Mouse (Mus musculus): ENCODE results near the gene Nt5c2.
A peak's percentile ranks its signal among the peaks of the same experiment; 100 is the strongest.

Gene Nt5c2

DNA sequence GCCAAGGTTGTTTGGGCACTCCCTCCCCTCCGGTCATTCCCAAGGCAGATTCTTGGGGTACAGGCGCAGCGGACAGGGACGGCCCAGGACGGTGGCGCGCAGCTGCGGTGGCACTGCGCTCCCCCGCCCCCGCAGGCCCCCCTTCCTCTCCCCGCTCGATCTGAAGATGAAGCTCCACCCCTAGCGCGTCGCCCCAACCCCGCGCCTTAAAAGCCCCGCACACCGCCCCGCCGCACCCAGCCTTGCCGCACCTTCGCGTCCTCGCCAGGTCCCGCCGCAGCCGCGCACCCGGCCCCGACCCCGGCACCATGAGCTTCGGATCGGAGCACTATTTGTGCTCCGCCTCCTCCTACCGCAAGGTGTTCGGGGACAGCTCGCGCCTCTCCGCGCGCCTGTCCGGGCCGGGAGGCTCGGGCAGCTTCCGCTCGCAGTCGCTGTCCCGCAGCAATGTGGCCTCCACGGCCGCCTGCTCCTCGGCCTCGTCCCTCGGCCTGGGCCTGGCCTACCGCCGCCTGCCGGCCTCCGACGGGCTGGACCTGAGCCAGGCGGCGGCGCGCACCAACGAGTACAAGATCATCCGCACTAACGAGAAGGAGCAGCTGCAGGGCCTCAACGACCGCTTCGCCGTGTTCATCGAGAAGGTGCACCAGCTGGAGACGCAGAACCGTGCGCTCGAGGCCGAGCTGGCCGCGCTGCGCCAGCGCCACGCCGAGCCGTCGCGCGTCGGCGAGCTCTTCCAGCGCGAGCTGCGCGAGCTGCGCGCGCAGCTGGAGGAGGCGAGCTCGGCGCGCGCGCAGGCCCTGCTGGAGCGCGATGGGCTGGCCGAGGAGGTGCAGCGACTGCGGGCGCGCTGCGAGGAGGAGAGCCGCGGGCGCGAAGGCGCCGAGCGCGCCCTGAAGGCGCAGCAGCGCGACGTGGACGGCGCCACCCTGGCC, at the start of gene Nt5c2, which contains the start of gene Ina:
TSS of gene Nt5c2 (minus strand) at position 707 of the 935 bp plus-strand sequence.
TSS of gene Ina (plus strand) at position 252 of the 935 bp plus-strand sequence.
- DNase-seq (ENCODE audit: low spot score) = no peak

DNA sequence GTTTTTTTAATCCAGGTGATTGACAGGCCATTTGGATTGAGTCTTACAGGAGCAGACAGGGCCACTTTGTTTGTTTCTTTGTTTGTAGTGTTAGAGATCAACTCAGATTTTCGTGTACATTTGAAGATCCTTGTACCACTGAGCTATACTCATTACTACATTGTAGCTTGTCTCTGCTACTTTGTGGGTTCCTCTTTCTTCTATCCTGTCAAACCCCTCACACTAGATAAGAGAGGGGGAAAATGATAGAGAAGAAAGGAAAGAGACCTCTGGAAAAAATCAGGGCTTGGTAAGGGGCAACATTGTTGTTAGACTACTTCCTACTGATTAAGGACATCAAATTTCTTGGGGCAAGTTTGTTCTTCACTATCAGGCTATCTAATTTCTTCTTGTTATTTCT, 42.7 kb upstream of the Nt5c2 start:
- DNase-seq (ENCODE audit: low spot score) = no peak

DNA sequence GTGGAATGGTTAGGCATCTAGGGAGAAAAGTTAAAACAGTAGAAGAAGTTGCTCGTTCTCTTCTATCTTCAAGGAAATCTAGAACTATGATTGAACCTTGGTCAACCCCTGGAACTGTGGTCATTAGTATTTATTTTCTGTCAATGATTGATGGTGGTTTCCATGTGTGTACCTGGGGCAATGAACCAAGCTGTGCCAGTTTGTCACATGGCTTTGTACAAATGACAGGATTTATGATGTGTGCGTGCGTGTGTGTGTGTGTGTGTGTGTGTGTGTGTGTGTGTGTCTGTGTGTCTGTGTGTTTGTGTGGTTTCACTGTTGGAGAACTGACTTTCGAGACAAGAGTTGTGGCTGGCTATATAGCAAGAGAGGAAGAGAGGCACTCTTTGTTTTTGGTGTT, 38.5 kb upstream of the Nt5c2 start:
- DNase-seq (ENCODE audit: low spot score) = no peak

DNA sequence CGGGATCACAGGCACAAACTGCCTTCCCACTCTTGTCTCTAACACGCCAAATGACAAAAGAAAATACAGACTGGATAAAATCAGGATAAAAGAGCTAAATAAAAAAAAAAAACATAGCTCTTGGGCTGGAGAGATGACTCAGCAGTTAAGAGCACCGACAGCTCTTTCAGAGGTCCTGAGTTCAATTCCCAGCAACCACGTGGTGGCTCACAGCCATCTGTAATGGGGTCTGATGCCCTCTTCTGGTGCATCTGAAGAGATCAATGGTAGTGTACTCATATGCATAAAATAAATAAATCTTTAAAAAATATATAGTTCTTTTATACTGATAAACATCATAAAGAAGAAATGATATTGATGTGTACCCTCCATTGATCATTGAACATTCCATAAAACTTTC, 38.0 kb upstream of the Nt5c2 start:
- DNase-seq (ENCODE audit: low spot score) = no peak

DNA sequence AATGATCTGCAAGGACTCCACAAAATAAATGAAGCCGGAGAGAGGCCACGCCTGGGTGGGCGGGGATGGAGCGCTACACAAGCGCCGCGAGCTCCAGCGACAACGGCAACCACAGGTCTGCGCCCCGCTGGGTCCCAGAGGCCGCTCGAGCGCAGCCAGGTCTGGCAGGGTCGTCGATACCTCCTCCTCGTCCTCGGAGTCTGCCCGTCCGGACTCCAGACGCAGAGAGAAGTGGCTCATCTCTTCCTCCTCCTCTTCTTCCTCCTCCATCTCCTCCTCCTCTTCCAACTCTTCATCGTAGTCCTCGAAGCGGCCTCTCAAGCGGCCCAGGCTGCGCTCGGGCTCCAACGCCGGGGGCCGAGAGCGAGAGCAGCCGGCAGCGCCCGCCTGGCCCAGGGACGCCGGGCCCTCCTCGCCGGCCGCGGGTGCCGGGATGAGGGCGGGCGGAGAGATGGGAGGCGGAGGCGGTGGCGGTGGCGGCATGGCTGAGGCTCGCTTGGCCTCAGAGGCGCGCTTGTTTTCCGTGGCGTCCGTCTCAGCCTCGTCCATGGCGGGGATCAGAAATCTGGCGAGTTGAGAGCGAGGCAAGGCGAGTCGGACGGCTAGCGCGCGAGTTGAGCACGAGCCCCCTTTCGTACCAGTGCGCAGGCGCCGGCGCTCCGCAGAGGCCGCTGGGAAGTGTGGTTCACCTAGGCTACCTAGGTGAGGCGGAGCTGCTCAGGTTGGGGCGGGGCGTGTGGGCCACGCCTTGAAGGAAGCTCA, 35.5 kb upstream of the Nt5c2 start, which contains the start of gene Pcgf6:
TSS of gene Pcgf6 (minus strand) at position 636 of the 762 bp plus-strand sequence.
- DNase-seq (ENCODE audit: low spot score) = peak; percentile 67

DNA sequence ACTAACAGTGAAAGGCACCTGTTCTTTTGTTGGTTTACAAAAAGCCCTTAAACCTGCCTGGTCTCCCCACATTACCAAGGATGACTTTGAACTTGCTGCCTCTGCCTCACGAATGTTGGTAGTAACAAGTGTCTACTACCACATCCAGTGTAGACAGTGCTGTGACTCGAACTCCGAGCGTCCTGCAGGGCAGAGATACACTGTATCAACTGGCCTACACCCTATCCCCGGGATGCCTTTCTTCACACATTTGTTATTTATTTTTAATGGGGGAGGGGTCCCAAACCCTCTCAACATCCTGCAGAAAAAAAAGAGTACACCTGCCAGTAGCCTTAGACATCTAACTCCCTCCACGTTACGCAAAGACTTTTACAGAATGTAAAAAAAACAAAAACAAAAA, 34.9 kb upstream of the Nt5c2 start:
- DNase-seq (ENCODE audit: low spot score) = no peak

DNA sequence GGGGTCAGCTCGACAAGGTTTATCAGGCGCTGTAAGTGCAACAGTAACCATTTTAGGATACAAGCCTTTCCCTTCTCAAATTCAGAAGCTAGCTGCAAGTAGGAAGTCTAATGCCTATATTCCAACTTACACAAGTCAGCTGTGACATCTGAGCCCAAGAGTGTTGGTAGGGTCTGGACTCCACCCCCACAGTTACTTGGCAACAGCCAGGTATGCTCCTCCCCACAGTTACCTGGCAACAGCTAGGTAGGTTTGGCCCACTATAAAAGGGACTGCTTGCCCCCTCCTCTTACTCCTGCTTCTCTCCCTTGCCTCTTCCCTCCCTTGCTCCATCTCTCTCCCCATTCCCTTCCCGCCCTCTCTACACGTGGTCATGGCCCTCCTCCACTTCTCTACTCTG, 34.1 kb upstream of the Nt5c2 start:
- DNase-seq (ENCODE audit: low spot score) = no peak

DNA sequence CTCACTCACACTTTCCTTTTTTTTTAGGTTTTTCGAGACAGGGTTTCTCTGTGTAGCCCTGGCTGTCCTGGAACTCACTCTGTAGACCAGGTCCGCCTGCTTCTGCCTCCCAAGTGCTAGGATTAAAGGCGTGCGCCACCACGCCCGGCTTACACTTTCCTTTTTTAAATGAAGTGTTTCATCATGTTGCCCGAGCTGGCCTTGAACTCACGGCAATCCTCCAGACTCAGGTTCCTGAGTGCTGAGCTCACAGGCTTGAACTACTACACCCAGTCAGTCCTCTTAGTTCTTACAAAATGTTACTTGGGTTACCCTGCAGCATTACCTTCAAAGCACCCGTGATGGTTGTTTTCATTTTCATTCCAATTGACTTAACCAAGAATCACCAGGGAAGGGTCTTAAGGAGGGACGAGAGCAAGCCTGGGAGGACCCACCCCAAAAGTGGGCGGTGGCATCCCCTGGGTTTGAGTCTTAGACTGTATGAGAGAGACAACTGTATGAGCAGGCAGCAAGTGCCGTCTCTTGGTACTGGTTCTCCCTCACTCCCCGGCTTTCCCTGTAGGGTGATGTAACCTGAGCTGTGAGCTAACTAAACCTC, 32.4 kb upstream of the Nt5c2 start:
- DNase-seq (ENCODE audit: low spot score) = no peak

DNA sequence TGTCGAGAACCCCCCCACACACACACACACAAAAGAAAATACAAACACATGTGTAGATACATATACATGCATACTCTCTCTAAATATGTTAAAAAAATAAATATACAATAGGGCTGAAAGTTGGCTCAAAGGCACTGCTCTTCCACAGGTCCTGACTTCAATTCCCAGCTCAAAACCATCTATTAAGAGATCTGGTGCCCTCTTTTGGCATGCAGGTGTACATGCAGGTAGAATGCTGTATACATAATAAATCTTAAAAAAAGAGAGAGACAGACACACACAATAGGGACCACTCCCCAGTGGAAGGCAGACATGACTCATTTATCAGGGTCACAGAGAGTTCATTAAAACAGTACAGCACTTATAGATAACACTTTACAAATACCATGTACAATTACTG, 31.4 kb upstream of the Nt5c2 start:
- DNase-seq (ENCODE audit: low spot score) = no peak

DNA sequence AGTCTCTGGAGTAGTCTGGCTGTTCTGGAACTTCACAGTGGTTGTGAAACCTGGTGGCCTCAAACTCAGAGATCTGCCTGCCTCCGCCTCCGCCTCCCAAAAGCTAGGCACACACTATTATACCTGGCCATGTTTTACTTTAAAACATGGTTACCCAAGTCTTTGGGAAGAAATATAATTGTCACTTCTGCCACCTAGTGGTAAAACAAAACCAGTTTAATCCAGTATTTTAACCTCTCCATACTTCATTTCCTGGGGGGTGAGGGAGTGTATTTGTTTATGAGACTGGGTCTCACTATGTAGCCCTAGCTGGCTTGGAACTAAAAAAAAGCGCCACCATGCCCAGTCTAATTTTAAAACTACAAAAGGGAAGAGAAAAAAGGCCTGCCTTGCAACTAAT, 28.7 kb upstream of the Nt5c2 start:
- DNase-seq (ENCODE audit: low spot score) = no peak

DNA sequence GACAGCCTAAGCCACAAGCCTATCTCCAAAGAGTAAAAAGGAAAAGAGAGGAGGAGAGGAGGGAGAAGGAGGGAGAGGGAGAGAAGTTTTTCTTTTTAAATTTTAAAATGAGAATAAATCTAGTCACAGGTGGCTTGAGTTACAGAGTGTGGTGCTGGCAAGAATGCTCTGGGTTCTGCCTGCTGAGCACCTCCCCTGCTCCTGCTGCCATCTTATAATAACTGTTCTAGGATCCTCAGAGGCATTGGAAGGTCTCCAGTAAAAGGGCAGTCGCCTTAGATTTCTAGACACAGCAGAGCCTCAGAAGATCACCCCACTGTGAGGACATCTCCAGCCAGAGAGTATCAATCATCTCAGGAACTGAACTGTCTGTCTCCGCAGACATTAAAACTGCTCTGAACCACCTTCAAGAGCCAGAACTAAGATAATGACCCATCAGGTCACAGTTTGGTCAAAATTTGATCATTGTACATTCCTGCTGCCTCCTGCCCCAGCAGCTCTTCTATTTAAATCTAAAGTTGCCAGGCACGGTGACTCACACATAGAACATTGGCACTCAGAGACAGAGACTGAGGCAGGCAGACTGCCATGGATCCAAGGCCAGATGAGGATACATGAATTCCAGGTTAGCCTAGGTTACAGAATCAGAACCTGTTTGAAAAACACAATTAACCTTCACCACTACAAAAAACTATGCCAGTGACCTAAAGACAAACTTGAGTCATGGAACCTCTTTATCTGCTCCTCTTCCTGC, 25.9 kb upstream of the Nt5c2 start:
- DNase-seq (ENCODE audit: low spot score) = no peak

DNA sequence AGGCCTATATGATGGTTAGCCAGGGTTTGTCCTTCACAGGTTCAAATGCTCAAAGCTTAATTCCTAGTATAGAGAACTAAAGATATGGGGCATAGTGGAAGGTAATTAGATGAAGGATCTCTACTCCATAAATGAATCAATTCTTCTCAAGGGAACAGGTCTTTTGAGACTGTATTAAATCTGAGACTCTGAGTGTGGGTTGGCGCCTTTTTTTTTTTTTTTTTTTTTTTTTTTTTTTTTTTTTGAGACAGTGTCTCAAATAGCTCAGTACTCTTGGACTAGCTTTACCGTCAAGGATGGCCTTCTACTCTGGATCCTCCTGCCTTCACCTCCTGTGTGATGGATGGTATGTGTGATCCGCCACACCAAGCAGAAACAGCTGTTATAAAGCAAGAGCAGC, 21.6 kb upstream of the Nt5c2 start:
- DNase-seq (ENCODE audit: low spot score) = no peak

DNA sequence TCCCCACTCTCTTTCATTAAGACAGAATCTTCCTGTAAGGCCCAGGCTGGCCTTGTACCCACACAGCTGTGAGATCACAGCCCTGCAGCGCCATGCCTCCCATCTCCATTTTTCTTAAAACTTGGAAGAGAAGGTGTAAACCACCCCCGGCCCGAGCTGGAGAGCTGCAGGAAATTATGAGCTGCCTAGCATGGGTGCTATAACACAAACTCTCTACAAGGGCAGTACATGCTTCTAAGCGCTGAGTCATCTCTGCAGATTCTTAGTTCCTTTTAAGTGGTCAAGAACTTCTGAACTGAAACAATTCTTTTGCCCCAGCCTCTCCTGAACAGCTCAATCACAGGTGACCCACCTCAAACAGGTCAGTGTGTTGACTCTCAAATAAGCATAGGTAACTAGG, 20.0 kb upstream of the Nt5c2 start:
- DNase-seq (ENCODE audit: low spot score) = no peak

DNA sequence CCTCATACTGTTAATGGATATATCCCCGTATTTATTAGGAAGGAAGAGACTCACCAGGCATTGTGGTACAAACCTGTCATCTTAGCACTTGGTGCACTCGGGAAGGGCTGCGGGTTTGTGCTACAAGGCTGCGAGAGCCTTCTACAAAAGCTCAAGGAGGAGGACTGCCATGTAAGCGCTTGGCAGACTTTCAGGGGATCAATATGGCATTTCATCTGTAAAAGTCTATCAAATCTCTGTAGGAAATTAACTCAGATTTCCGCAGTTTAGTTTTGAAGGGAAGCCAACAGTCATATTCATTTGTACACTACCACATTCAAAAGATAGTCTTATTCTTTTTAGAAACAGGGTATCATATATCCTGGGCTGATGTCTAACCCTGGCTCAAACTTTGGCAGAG, 16.8 kb upstream of the Nt5c2 start:
- no peak for DNase-seq (ENCODE audit: low spot score)

DNA sequence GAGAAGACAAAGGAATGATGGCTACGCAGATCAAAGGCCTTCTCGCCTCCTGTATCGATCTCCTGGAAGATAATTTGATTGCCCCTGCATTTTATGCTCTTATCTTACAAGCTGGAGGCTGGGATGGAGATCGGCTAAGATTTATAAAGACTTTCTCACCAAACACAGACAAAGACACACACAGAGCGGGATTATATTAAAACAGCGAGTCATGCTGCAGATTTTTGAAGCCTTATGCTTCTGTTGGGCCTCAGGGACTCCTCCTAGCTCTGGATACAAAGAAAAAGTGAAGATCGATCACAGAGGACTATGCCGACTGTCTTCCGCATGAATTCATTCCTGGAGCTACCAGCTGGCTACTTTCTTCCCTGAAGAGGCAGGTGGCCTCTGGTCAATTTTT, 14.8 kb upstream of the Nt5c2 start:
- DNase-seq (ENCODE audit: low spot score) = no peak

DNA sequence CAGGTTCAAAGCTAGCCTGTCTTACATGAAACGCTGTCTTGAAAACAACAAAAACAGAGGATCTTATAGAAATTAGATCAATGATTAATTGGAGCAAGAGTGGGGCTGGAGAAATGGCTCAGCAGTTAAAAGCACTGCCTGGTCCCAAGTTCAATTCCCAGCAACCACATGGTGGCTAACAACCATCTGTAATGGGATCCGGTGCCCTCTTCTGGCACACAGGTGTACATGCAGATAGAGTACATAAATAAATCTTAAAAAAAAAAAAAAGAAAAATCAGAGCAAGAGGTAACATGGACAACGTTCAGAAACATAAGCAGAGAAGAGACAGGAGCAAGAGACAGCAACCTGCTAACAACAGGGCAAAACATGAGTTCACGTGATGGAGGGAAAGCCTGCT, 11.6 kb upstream of the Nt5c2 start:
- no peak for DNase-seq (ENCODE audit: low spot score)

DNA sequence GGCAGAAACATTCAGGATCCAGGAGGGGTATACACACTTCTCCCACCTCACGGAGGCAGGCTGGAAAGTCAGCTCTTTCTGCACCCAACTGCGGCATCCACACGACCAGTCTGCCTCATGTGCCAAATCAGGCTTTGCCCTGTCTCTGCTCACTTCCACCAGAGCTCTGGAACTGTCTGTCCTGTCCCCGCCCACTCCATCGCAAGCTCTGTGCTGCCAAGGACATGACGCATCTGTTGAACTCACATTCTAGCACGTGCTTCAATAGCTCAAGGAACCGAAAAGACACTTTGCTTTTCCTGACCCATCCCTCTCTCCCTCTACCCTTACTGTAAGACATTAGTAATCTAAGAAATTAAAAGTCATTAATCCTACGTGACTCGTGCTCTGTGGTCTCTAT, 10.0 kb upstream of the Nt5c2 start:
- no peak for DNase-seq (ENCODE audit: low spot score)

DNA sequence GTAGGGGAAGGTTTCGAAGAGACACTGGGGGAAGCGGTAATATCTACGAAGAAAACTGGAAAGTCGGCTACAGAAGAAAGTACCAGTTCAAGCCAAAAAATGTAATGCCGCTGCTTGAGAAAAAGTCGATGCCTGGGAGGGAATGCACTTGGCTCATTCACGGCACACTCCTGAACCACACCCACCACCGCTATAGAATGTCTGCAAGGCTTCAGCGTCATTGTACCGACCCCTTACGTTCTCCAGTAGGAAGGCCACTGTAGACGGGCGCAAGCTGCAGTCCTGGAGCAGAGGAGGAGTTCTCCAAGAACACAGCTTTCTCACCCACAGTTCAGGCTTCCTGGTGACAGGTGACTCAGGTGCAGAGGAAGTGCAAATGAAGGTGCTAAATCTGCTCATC, 8.6 kb upstream of the Nt5c2 start:
- DNase-seq (ENCODE audit: low spot score) = no peak

DNA sequence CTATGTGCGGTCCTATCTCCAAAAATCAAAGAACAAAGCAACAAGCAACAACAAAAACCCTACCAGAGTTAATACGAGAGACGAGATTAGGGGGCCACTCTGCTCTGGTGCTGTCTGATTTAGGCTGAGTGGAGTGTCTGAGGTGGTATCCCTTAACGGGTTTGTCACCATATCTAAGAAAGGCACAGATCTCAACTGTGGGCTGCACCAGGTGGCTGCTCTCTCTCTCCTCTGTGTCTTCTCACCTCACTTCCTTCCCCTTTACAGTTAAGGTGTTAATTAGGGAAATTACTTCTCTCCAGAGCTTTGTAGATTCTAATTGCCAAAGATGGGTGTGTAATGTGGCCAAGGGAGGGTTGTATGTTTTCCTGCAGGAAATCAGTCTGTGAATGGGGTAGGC, 7.8 kb upstream of the Nt5c2 start:
- DNase-seq (ENCODE audit: low spot score) = no peak

DNA sequence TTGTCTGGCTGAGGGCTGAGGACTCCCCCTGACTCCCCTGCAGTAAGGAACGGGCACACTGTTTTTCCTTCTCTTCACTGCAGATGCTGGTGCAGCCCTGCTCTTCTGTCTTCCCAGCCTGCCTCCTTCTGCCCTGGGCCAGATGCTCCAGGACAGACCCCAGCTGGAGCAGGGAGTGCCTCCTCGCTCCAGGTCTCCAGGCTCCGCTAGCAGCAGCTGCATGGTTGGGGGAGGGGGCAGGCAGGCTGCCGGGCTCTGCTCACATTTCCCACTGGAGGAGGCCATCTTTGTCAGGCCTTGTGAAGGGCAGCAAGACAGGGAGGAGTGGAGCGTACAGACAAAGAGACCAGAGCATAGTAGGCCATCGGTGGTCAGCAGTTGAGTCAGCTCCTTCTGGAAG, 4.4 kb upstream of the Nt5c2 start:
- DNase-seq (ENCODE audit: low spot score) = no peak

DNA sequence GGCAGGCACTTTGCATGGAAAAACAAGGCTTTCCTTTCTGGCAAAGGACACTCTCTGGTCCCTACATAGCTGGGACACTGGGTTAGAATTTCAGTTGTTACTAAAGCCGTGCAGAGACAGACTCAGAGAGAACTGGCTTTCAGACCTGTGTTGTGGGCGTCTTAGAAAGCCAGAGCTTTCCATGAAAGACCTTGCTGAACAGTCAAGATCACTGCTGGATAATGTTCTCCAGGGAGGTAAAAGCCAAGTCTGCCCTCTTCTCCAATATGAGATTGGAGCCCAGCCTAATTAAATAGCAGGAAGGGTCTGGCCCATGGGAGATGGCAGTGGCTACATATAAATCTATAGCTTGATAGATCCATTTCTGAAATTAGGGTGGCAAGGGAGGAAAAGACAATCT, 3.4 kb upstream of the Nt5c2 start:
- no peak for DNase-seq (ENCODE audit: low spot score)

DNA sequence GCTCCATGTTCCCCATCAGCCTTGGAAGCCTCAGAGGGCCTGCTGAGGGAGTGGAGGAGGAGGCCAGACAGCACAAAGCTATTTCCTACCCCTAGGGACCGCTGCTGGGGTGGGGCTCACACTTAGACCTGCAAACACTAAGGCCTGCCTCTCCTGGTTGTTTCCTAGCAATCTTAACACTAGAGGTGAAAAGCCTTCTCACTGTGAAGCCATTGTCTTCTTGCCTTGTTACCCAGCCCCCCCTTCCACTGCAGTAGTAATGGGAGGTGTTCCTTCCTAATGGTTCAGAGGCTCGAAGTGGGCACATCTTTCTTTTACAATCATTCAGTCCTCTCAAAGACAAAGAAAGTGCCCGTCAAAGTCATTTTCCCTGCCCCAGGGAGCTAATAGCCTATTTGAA, 2.9 kb upstream of the Nt5c2 start:
- DNase-seq (ENCODE audit: low spot score) = no peak
